Mouse (Mus musculus) granulocyte monocyte progenitor cell, adult 5-6 weeks (primary cell): ENCODE results near the gene Plin1. TPM values are rescaled to one million over a fixed set of nuclear protein-coding genes. Genes with fewer than 3 reads are reported as not detected.

Experiments
- total RNA-seq, 2 experiments: library from RNA; stranded (forward) in 1 of 2; stranded (reverse) in 1 of 2; fragments of 200-712, 200-1000 nt in 1 of 2; fragments of >200 nt in 1 of 2; fragmentation: Nextera tagmentation in 1 of 2; gene quantifications; 2 replicates each; pipeline ENCODE4 v1.2.3; 2014 to 2017

Gene Plin1
- total RNA-seq, 2 experiments from 2014 or later: not detected

Other genes starting within 250 kb of the Plin1 start
- 1.2 TPM in 1 of 2 replicates, not detected in the other for gene Rhcg, start 115.2 kb downstream of the Plin1 start, total RNA-seq (2014; fragmentation: Nextera tagmentation)
- gene Rhcg, start 115.2 kb downstream of the Plin1 start, total RNA-seq (2017): 0.13 and 0.21 TPM in 2 replicates
- gene Ticrr, start 72.7 kb downstream of the Plin1 start, total RNA-seq (2014; fragmentation: Nextera tagmentation): 26.5 and 36.5 TPM in 2 replicates
- gene Ticrr, start 72.7 kb downstream of the Plin1 start, total RNA-seq (2017): 14.0 and 14.3 TPM in 2 replicates
- gene Kif7, start 17.2 kb downstream of the Plin1 start, total RNA-seq (2014; fragmentation: Nextera tagmentation): 0.64 TPM in 1 of 2 replicates, not detected in the other
- 1.3 and 3.6 TPM in 2 replicates for gene Kif7, start 17.2 kb downstream of the Plin1 start, total RNA-seq (2017)
- 0.41 and 4.4 TPM in 2 replicates for gene Pex11a, start 10.2 kb upstream of the Plin1 start, total RNA-seq (2014; fragmentation: Nextera tagmentation)
- gene Pex11a, start 10.2 kb upstream of the Plin1 start, total RNA-seq (2017): 1.4 TPM in 2 replicates
- not detected in 2 replicates for gene Wdr93, start 10.3 kb upstream of the Plin1 start, total RNA-seq (2014; fragmentation: Nextera tagmentation)
- not detected in 2 replicates for gene Wdr93, start 10.3 kb upstream of the Plin1 start, total RNA-seq (2017)
- not detected in 2 replicates for gene Mesp1, start 60.9 kb upstream of the Plin1 start, total RNA-seq (2014; fragmentation: Nextera tagmentation)
- gene Mesp1, start 60.9 kb upstream of the Plin1 start, total RNA-seq (2017): not detected in 2 replicates
- not detected in 2 replicates for gene Mesp2, start 77.8 kb upstream of the Plin1 start, total RNA-seq (2014; fragmentation: Nextera tagmentation)
- gene Mesp2, start 77.8 kb upstream of the Plin1 start, total RNA-seq (2017): not detected in 2 replicates
- 0.36 TPM in 1 of 2 replicates, not detected in the other for gene Anpep, start 128.2 kb upstream of the Plin1 start, total RNA-seq (2014; fragmentation: Nextera tagmentation)
- gene Anpep, start 128.2 kb upstream of the Plin1 start, total RNA-seq (2017): not detected in 2 replicates
- gene Ap3s2, start 187.7 kb upstream of the Plin1 start, total RNA-seq (2014; fragmentation: Nextera tagmentation): 29.6 and 38.1 TPM in 2 replicates
- 8.3 and 9.3 TPM in 2 replicates for gene Ap3s2, start 187.7 kb upstream of the Plin1 start, total RNA-seq (2017)
- gene Arpin, start 202.5 kb upstream of the Plin1 start, total RNA-seq (2014; fragmentation: Nextera tagmentation): 1.8 TPM in 1 of 2 replicates, not detected in the other
- gene Arpin, start 202.5 kb upstream of the Plin1 start, total RNA-seq (2017): not detected in 2 replicates